Mouse (Mus musculus) neural tube, embryonic 13.5 days (tissue): ENCODE measurements around the gene Prrt1. TPM values are rescaled to one million over a fixed set of nuclear protein-coding genes. Genes with fewer than 3 reads are reported as not detected.

Source experiments
- ATAC-seq: fragments of 200-750 bp; cut with Nextera tagmentation; 2 replicates; pipeline ENCODE4 v1.8.0; 2017; ENCODE audit warnings: low read depth, mild to moderate bottlenecking, moderate TSS enrichment, moderate library complexity
- H3K27ac ChIP-seq: fragments of 300-500 bp; sonication (generic); replicated peaks from 2 replicates; pipeline ENCODE4 v1.5.1; 2015; ENCODE audit warnings: moderate library complexity, mild to moderate bottlenecking, inconsistent platforms
- H3K27me3 ChIP-seq: fragments of 300-500 bp; sonication (generic); 2 replicates; pipeline ENCODE4 v1.6.1; 2015; ENCODE audit warnings: mild to moderate bottlenecking, inconsistent platforms
- H3K36me3 ChIP-seq: fragments of 300-500 bp; sonication (generic); 2 replicates; pipeline ENCODE4 v1.6.1; 2015; ENCODE audit warnings: mild to moderate bottlenecking, inconsistent platforms
- H3K4me1 ChIP-seq: fragments of 300-500 bp; sonication (generic); replicated peaks from 2 replicates; pipeline ENCODE4 v1.6.1; 2015; ENCODE audit warnings: inconsistent platforms
- H3K4me2 ChIP-seq: fragments of 300-500 bp; sonication (generic); 2 replicates; pipeline ENCODE4 v1.6.1; 2015; ENCODE audit warnings: inconsistent platforms, mild to moderate bottlenecking, moderate library complexity
- H3K4me3 ChIP-seq: fragments of 300-500 bp; sonication (generic); 2 replicates; pipeline ENCODE4 v1.5.1; 2015; ENCODE audit warnings: mild to moderate bottlenecking, inconsistent platforms
- H3K9ac ChIP-seq: fragments of 300-500 bp; sonication (generic); 2 replicates; pipeline ENCODE4 v1.6.1; 2015; ENCODE audit warnings: moderate library complexity, mild to moderate bottlenecking, inconsistent platforms
- H3K9me3 ChIP-seq: fragments of 300-500 bp; sonication (generic); 2 replicates; pipeline ENCODE4 v1.6.1; 2016; ENCODE audit warnings: inconsistent platforms
- WGBS: fragments of 180-500 bp; shearing (Covaris S2); methylation state at CpG from one replicate; pipeline ENCODE4 v1.1.7; 2015; 5-methylcytosine and 5-hydroxymethylcytosine counted together
- polyA plus RNA-seq: library from polyadenylated mRNA; unstranded; fragments of >200 nt; fragmentation: Nextera tagmentation; extraction: Ambion mirVana; gene quantifications from 2 replicates; pipeline ENCODE4 v1.2.1, GENCODE M21; 2015

Gene Prrt1
- polyA plus RNA-seq, 1 experiment from 2014 or later: 3.8 TPM

GRCm38 (mm10) chr17:34604061-34604508 lies 25.2 kb upstream of the Prrt1 start, which contains the start of gene Agpat1:
Gene Agpat1, plus strand, starts transcription at chr17:34604262.
- Histone ChIP-seq H3K9ac (peak within 1 kb of the TSS; percentile 99), H3K36me3 (peaks cover 23% of the 10 kb centered on the region), H3K4me2 (peak within 1 kb of the TSS; percentile 99), H3K27ac (peak within 1 kb of the TSS; percentile 93), H3K9me3 (no peaks in the 10 kb centered on the region), H3K4me3 (peak within 1 kb of the TSS; percentile 78), H3K4me1 (peaks cover 54% of the 10 kb centered on the region), H3K27me3 (no peaks in the 10 kb centered on the region)
- WGBS: under 1% methylated on average over 35 of the region's 35 CpGs
- peak; percentile 90 for ATAC-seq

- Histone ChIP-seq H3K9ac (peak overlapping the region; percentile 99), H3K27me3 (no peaks in the 10 kb centered on the region), H3K36me3 (peaks cover 23% of the 10 kb centered on the region), H3K27ac (peak overlapping the region; percentile 93), H3K9me3 (no peaks in the 10 kb centered on the region), H3K4me3 (peak overlapping the region; percentile 78), H3K4me2 (peak overlapping the region; percentile 99), H3K4me1 (peaks cover 56% of the 10 kb centered on the region)
- ATAC-seq: no peak
- 9% methylated on average over 24 of the region's 24 CpGs for WGBS
These were observed 24.7 kb upstream of the Prrt1 start for GRCm38 (mm10) chr17:34604511-34605237.

GRCm38 (mm10) chr17:34605609-34606008 lies 23.7 kb upstream of the Prrt1 start:
- no peaks in the 10 kb centered on the region for H3K27me3 ChIP-seq
- H3K9me3 ChIP-seq: no peaks in the 10 kb centered on the region
- peak; percentile 34 for ATAC-seq
- H3K4me3 ChIP-seq: peak overlapping the region; percentile 78
- peaks cover 21% of the 10 kb centered on the region for H3K36me3 ChIP-seq
- WGBS: under 1% methylated on average over 28 of the region's 30 CpGs
- H3K9ac ChIP-seq: peak overlapping the region; percentile 99
- H3K4me2 ChIP-seq: peak overlapping the region; percentile 99
- peaks cover 56% of the 10 kb centered on the region for H3K4me1 ChIP-seq
- H3K27ac ChIP-seq: peak overlapping the region; percentile 93

- ATAC-seq: no peak
- no peaks in the 10 kb centered on the region for H3K27me3 ChIP-seq
- 16% methylated on average over 32 of the region's 32 CpGs for WGBS
- H3K36me3 ChIP-seq: peaks cover 22% of the 10 kb centered on the region
- peak overlapping the region; percentile 78 for H3K4me3 ChIP-seq
- peak overlapping the region; percentile 99 for H3K9ac ChIP-seq
- H3K4me2 ChIP-seq: peak overlapping the region; percentile 99
- H3K9me3 ChIP-seq: no peaks in the 10 kb centered on the region
- H3K27ac ChIP-seq: peak overlapping the region; percentile 93
- H3K4me1 ChIP-seq: peaks cover 56% of the 10 kb centered on the region
These were observed 22.9 kb upstream of the Prrt1 start for GRCm38 (mm10) chr17:34606186-34607039.

- H3K36me3 ChIP-seq: peaks cover 31% of the 10 kb centered on the region
- no peak for ATAC-seq
- no peak overlapping the region for H3K27ac ChIP-seq
- H3K4me2 ChIP-seq: no peak overlapping the region
- WGBS: 83% methylated on average over 7 of the region's 7 CpGs
- no peaks in the 10 kb centered on the region for H3K9me3 ChIP-seq
- peaks cover 41% of the 10 kb centered on the region for H3K4me1 ChIP-seq
- 0 out of 2 replicates have a peak overlapping the region, but pooled peaks have one; percentile 78 for H3K4me3 ChIP-seq
- H3K27me3 ChIP-seq: no peaks in the 10 kb centered on the region
- H3K9ac ChIP-seq: no peak overlapping the region; the same call in 1 of the 2 replicates
These were observed 21.3 kb upstream of the Prrt1 start for GRCm38 (mm10) chr17:34607997-34608396.

GRCm38 (mm10) chr17:34611050-34611449 lies 18.3 kb upstream of the Prrt1 start:
- no peak overlapping the region for H3K4me2 ChIP-seq
- 95% methylated on average over 8 of the region's 8 CpGs for WGBS

GRCm38 (mm10) chr17:34613054-34613645 lies 16.2 kb upstream of the Prrt1 start:
- Histone ChIP-seq H3K4me1 (peaks cover 11% of the 10 kb centered on the region), H3K9ac (no peak overlapping the region), H3K9me3 (no peaks in the 10 kb centered on the region), H3K4me3 (no peak overlapping the region), H3K36me3 (peaks cover 74% of the 10 kb centered on the region), H3K27me3 (no peaks in the 10 kb centered on the region), H3K4me2 (no peak overlapping the region), H3K27ac (no peak overlapping the region)
- 88% methylated on average over 11 of the region's 11 CpGs for WGBS
- no peak for ATAC-seq

More at GRCm38 (mm10) chr17:34611050-34611449, 18.3 kb upstream of the Prrt1 start:
- Histone ChIP-seq H3K27ac (no peak overlapping the region), H3K27me3 (no peaks in the 10 kb centered on the region), H3K9me3 (no peaks in the 10 kb centered on the region), H3K36me3 (peaks cover 59% of the 10 kb centered on the region), H3K9ac (no peak overlapping the region), H3K4me1 (peaks cover 30% of the 10 kb centered on the region), H3K4me3 (no peak overlapping the region)
- ATAC-seq: no peak

- peaks cover 4% of the 10 kb centered on the region for H3K4me1 ChIP-seq
- no peak overlapping the region for H3K4me3 ChIP-seq
- 93% methylated on average over 10 of the region's 10 CpGs for WGBS
- peak overlapping the region; percentile 26; the same call in 1 of the 2 replicates for H3K4me2 ChIP-seq
- no peak overlapping the region for H3K9ac ChIP-seq
- peaks cover 74% of the 10 kb centered on the region for H3K36me3 ChIP-seq
- no peaks in the 10 kb centered on the region for H3K27me3 ChIP-seq
- no peaks in the 10 kb centered on the region for H3K9me3 ChIP-seq
- H3K27ac ChIP-seq: 0 out of 2 replicates have a peak overlapping the region, but pooled peaks have one; percentile 3
- no peak for ATAC-seq
These were observed 15.5 kb upstream of the Prrt1 start for GRCm38 (mm10) chr17:34613830-34614229.

- no peaks in the 10 kb centered on the region for H3K4me1 ChIP-seq
- ATAC-seq: no peak
- H3K36me3 ChIP-seq: peaks cover 78% of the 10 kb centered on the region
- 0 out of 2 replicates have a peak within 1 kb of the TSS, but pooled peaks have one; percentile 26 for H3K9ac ChIP-seq
- peak within 1 kb of the TSS; percentile 26; the same call in 1 of the 2 replicates for H3K4me2 ChIP-seq
- 66% methylated on average over 6 of the region's 6 CpGs for WGBS
- H3K9me3 ChIP-seq: no peaks in the 10 kb centered on the region
- peak within 1 kb of the TSS; percentile 25 for H3K27ac ChIP-seq
- H3K27me3 ChIP-seq: no peaks in the 10 kb centered on the region
- H3K4me3 ChIP-seq: peak within 1 kb of the TSS; percentile 6
These were observed 13.5 kb upstream of the Prrt1 start, which contains the start of gene Egfl8 for GRCm38 (mm10) chr17:34615871-34616270. Gene Egfl8, minus strand, starts transcription at chr17:34615971.

GRCm38 (mm10) chr17:34618999-34619398 lies 10.3 kb upstream of the Prrt1 start:
- no peaks in the 10 kb centered on the region for H3K27me3 ChIP-seq
- ATAC-seq: no peak
- H3K4me2 ChIP-seq: no peak overlapping the region
- H3K9me3 ChIP-seq: no peaks in the 10 kb centered on the region
- H3K27ac ChIP-seq: no peak overlapping the region
- 18% methylated on average over 6 of the region's 6 CpGs for WGBS
- no peak overlapping the region for H3K4me3 ChIP-seq
- peaks cover 74% of the 10 kb centered on the region for H3K36me3 ChIP-seq
- H3K9ac ChIP-seq: no peak overlapping the region
- no peaks in the 10 kb centered on the region for H3K4me1 ChIP-seq

- H3K4me2 ChIP-seq: no peak overlapping the region
- no peak overlapping the region for H3K9ac ChIP-seq
- H3K27me3 ChIP-seq: no peaks in the 10 kb centered on the region
- H3K4me1 ChIP-seq: peaks cover 4% of the 10 kb centered on the region
- H3K4me3 ChIP-seq: no peak overlapping the region
- 85% methylated on average over 8 of the region's 8 CpGs for WGBS
- no peak for ATAC-seq
- peaks cover 62% of the 10 kb centered on the region for H3K36me3 ChIP-seq
- no peak overlapping the region for H3K27ac ChIP-seq
- H3K9me3 ChIP-seq: no peaks in the 10 kb centered on the region
These were observed 8.3 kb upstream of the Prrt1 start for GRCm38 (mm10) chr17:34621006-34621405.
